Mouse (Mus musculus) CH12.LX (cell line): ENCODE data around the gene Smtnl2.

Experiments
- CTCF ChIP-seq, 2 experiments: IDR thresholded peaks in 1 of 2; conservative IDR thresholded peaks in 1 of 2; 2 replicates each; pipeline ENCODE4 v1.5.1; 2011 to 2012; ENCODE audit warnings: low read depth in 2 of 2, low read length in 2 of 2, improper control_type of control experiment in 1 of 2, inconsistent platforms in 1 of 2, mild to moderate bottlenecking in 1 of 2, moderate library complexity in 1 of 2
- EP300 ChIP-seq: IDR thresholded peaks from 2 replicates; pipeline ENCODE4 v1.6.1; 2011; ENCODE audit warnings: low read length, improper control_type of control experiment
- HCFC1 ChIP-seq: IDR thresholded peaks from 2 replicates; pipeline ENCODE4 v1.6.1; 2012; ENCODE audit warnings: low read depth, mild to moderate bottlenecking, inconsistent platforms, low read length, improper control_type of control experiment
- MYC ChIP-seq: IDR thresholded peaks from 2 replicates; pipeline ENCODE4 v1.6.1; 2011; ENCODE audit warnings: low read depth, mild to moderate bottlenecking, improper control_type of control experiment, low read length
- POLR2A ChIP-seq: IDR thresholded peaks from 2 replicates; pipeline ENCODE4 v1.6.1; 2011; ENCODE audit warnings: low read depth, mild to moderate bottlenecking, improper control_type of control experiment, low read length
- POLR2AphosphoS2 ChIP-seq: IDR thresholded peaks from 2 replicates; pipeline ENCODE4 v1.6.1; 2011; ENCODE audit warnings: low read depth, low read length, improper control_type of control experiment
- RCOR1 ChIP-seq: conservative IDR thresholded peaks from 2 replicates; pipeline ENCODE4 v1.6.1; 2012; ENCODE audit warnings: low read depth, mild to moderate bottlenecking, inconsistent platforms, low read length, improper control_type of control experiment
- SIN3A ChIP-seq: IDR thresholded peaks from 2 replicates; pipeline ENCODE4 v1.6.1; 2012; ENCODE audit warnings: low read length, improper control_type of control experiment, inconsistent platforms
- USF1 ChIP-seq: IDR thresholded peaks from 2 replicates; pipeline ENCODE4 v1.6.1; 2014; ENCODE audit warnings: low read depth, mild to moderate bottlenecking, inconsistent platforms, low read length, improper control_type of control experiment
- ZNF384 ChIP-seq: IDR thresholded peaks from 2 replicates; pipeline ENCODE4 v1.6.1; 2012; ENCODE audit warnings: low read depth, low read length, improper control_type of control experiment, inconsistent platforms

GRCm38 (mm10) chr11:72388113-72388529 is 23.4 kb downstream of the Smtnl2 start:
- no peak for TF ChIP-seq HCFC1
- no peak for TF ChIP-seq USF1
- TF ChIP-seq CTCF (conservative IDR thresholded peaks at IDR 0.05 in 1 of 2, IDR thresholded peaks at IDR 0.05 in 1 of 2; ENCODE audit: low read depth in 2 of 2, low read length in 2 of 2), result no peak
- TF ChIP-seq POLR2A, result no peak
- no peak for TF ChIP-seq EP300
- no peak for TF ChIP-seq ZNF384
- no peak for TF ChIP-seq RCOR1
- TF ChIP-seq SIN3A, result no peak
- TF ChIP-seq POLR2AphosphoS2, result no peak
- TF ChIP-seq MYC, result no peak
